In the genomic region with DNA sequence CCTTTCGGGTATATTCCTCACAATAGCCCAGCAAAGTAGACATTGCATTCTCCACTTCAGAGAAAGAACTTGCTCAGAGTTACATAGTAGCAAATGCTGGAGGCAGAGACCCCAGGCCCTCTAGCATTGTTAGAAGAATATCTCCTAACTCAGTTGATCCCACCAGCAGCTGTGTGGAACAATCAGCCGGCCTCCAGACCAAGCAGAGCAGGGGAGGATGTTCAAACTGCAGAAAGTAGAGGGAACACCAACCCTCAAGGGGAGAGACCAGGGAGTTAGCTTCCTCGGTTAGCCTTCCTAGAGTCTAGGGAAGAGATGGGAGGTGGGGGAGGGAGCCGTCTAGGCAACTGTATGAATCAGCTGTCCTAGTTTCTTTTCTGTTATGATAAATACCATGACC, we compare ENCODE assay signal across 24 mouse cellular contexts. TPM values are rescaled to one million over a fixed set of nuclear protein-coding genes. Genes with fewer than 3 reads are reported as not detected.
"Had no signal": no experiment of that assay in that cellular context is flagged by ENCODE, and none has a peak within 500 bp of the region (broad histone marks: within the 10 kb centered on the region; RNA-seq: fewer than 3 reads in every experiment).

No protein-coding gene starts in this region.

- H3K4me1 ChIP-seq: midbrain, embryonic 10.5 days; neural tube, embryonic 13.5 days; neural tube, embryonic 15.5 days; stomach, embryonic 15.5 days had no signal

- H3K4me3 ChIP-seq: midbrain, embryonic 10.5 days; myocyte; neural tube, embryonic 13.5 days; neural tube, embryonic 15.5 days; stomach, embryonic 15.5 days had no signal

- H3K4me2 ChIP-seq: lung, embryonic 14.5 days; neural tube, embryonic 13.5 days; neural tube, embryonic 15.5 days; stomach, embryonic 15.5 days had no signal

- H3K27ac ChIP-seq: liver, embryonic 14.5 days; midbrain, embryonic 10.5 days; neural tube, embryonic 13.5 days; neural tube, embryonic 15.5 days; stomach, embryonic 15.5 days; stomach, postnatal 0 days had no signal

- DNase-seq: lung, adult 18-20 months; lung, embryonic 14.5 days; lung, postnatal 10 days; lung, postnatal 4 days; midbrain, embryonic 14.5 days; retina, postnatal 1 day; right cerebral cortex, adult 18-20 months; right cerebral cortex, postnatal 25 days; right cerebral cortex, postnatal 4 days; thymus, adult 2 months; thymus, postnatal 25 days; thymus, postnatal 4 days had no signal

- H3K36me3 ChIP-seq: midbrain, embryonic 10.5 days; neural tube, embryonic 13.5 days; neural tube, embryonic 15.5 days; stomach, embryonic 15.5 days had no signal

- H3K9ac ChIP-seq: liver, embryonic 14.5 days; lung, embryonic 14.5 days; neural tube, embryonic 13.5 days; neural tube, embryonic 15.5 days; stomach, embryonic 15.5 days had no signal

- ATAC-seq: midbrain, embryonic 16.5 days had no signal

- H3K27me3 ChIP-seq: neural tube, embryonic 13.5 days; neural tube, embryonic 15.5 days; stomach, embryonic 15.5 days had no signal

- H3K9me3 ChIP-seq: midbrain, embryonic 10.5 days; neural tube, embryonic 13.5 days; neural tube, embryonic 15.5 days; stomach, embryonic 15.5 days had no signal

RNA-seq across cellular contexts. Expression of gene Cpn1, which starts 6.1 kb away (rescaled TPM):
- total RNA-seq: megakaryocyte-erythroid progenitor cell, adult 5-6 weeks had no signal
- polyA plus RNA-seq: myocyte had no signal

RNA-seq across cellular contexts. Expression of gene Cyp2c23, which starts 36.5 kb away (rescaled TPM):
- total RNA-seq: megakaryocyte, adult 5-6 weeks; megakaryocyte-erythroid progenitor cell, adult 5-6 weeks had no signal
- polyA plus RNA-seq: midbrain, embryonic 10.5 days; midbrain, embryonic 14.5 days; midbrain, embryonic 16.5 days; neural tube, embryonic 11.5 days; neural tube, embryonic 13.5 days; neural tube, embryonic 15.5 days; spleen, adult 2 months; thymus, adult 2 months had no signal
